Mouse (Mus musculus) bone marrow, adult 2 months (tissue): Measurements from ENCODE around the gene Sec16a. TPM values are rescaled to one million over a fixed set of nuclear protein-coding genes. Genes with fewer than 3 reads are reported as not detected.

Source experiments
- H3K27ac ChIP-seq: fragments of 200-500 bp; 2 replicates; pipeline ENCODE4 v1.5.1; 2012; ENCODE audit warnings: low read depth, mild to moderate bottlenecking, control low read depth, inconsistent platforms, low read length; ENCODE audit not compliant: control insufficient read depth, poor library complexity, insufficient read depth
- H3K4me1 ChIP-seq: fragments of 200-500 bp; 2 replicates; pipeline ENCODE4 v1.6.1; 2011; ENCODE audit warnings: low read length; ENCODE audit not compliant: control insufficient read depth, insufficient read depth
- H3K4me3 ChIP-seq: fragments of 200-500 bp; replicated peaks from 2 replicates; pipeline ENCODE3; 2011; ENCODE audit warnings: mild to moderate bottlenecking, low read depth, low read length, control low read depth; ENCODE audit not compliant: control insufficient read depth
- CTCF ChIP-seq: fragments of 200-500 bp; IDR thresholded peaks from 2 replicates; pipeline ENCODE4 v1.5.1; 2011; ENCODE audit warnings: low read length, control low read depth; ENCODE audit not compliant: control insufficient read depth, insufficient read depth
- POLR2A ChIP-seq: fragments of 200-500 bp; IDR thresholded peaks from 2 replicates; pipeline ENCODE4 v1.6.1; 2011; ENCODE audit warnings: low read depth, mild to moderate bottlenecking, control low read depth, low read length, borderline replicate concordance; ENCODE audit not compliant: control insufficient read depth
- WGBS: fragments of 180-500 bp; shearing (Covaris S2); methylation state at CpG from one replicate; pipeline ENCODE4 v1.1.7; 2018; 5-methylcytosine and 5-hydroxymethylcytosine counted together
- polyA plus RNA-seq: library from polyadenylated mRNA; stranded (reverse); fragments of >200 nt; gene quantifications from 2 replicates; pipeline ENCODE4 v1.2.4, GENCODE M21; 2011; ENCODE audit warnings: low replicate concordance; ENCODE audit not compliant: missing spikeins, insufficient read depth, insufficient read length

The Sec16a gene
- polyA plus RNA-seq, 1 experiment: 30.1 TPM

DNA sequence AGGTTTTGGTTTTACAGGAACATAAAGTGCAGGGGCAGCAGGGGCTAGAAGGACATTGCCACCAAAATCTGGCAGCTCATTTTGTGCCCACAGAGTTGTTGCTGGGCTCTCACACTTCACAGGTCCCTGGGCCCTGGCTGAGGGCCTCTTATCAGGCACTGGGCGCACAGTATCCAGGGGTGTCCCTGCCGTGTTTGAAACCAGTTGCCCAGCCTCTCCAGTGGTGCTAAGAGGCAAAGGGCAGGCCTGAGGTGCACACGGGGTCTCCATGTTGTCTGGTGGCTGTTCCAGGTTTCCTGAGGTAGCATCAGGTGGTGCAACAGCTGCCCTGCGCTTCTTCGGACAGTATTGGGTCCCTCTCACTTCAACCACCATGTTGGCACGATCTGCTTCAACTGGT, 5.3 kb downstream of the Sec16a start:
- WGBS: 79% methylated on average over 6 of the region's 6 CpGs

DNA sequence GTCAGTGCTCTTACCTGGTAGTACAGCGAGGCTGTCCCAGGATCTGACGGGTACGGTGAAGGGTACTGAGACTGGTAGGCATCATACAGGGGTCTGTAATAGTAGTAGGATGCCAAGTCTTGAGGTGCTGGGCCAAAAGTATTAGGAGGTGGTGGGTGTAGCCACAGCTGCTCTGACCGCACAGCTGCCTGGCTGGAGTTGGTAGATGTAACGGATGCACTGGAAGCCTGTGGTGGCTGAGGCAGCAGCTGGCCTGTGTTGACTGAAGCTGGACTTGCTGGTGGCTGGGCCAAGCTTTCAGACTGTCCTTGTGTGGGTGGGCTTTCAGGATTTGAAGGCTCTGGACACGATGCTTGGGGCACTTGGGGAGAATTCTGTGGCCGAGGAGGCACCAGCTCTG, 6.6 kb downstream of the Sec16a start:
- H3K27ac ChIP-seq: no peak overlapping the region
- TF ChIP-seq POLR2A: no peak
- TF ChIP-seq CTCF: no peak
- WGBS: 94% methylated on average over 7 of the region's 7 CpGs
- H3K4me3 ChIP-seq: no peak overlapping the region
- H3K4me1 ChIP-seq: no peaks in the 10 kb centered on the region

More for the DNA sequence above, 5.3 kb downstream of the Sec16a start:
- H3K4me3 ChIP-seq: no peak overlapping the region
- H3K4me1 ChIP-seq: peaks cover 1% of the 10 kb centered on the region; the same call in 1 of the 2 replicates
- TF ChIP-seq POLR2A (no peak), CTCF (no peak)
- no peak overlapping the region for H3K27ac ChIP-seq

DNA sequence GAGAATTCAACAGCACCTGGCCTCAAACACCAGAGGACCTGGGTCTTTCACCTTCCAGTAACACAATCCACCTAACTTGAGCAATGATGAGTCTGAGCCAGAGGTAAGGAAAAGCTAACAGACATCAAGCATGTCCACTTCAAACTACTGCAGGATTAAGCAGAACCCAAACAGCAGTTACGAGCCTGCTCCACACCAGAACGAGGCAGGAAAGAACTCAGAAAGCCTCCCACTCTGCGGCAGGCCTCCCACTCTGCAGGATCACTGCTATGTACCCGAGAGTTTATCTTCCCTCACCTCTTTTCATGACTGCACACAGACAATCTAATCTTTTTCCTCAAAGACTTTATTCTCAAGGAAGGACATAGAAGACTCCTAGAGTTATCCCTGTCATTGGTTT, 7.8 kb downstream of the Sec16a start:
- no peak for TF ChIP-seq CTCF
- TF ChIP-seq POLR2A: no peak
- 78% methylated on average over 4 of the region's 4 CpGs for WGBS
- H3K27ac ChIP-seq: no peak overlapping the region
- no peaks in the 10 kb centered on the region for H3K4me1 ChIP-seq
- H3K4me3 ChIP-seq: no peak overlapping the region

DNA sequence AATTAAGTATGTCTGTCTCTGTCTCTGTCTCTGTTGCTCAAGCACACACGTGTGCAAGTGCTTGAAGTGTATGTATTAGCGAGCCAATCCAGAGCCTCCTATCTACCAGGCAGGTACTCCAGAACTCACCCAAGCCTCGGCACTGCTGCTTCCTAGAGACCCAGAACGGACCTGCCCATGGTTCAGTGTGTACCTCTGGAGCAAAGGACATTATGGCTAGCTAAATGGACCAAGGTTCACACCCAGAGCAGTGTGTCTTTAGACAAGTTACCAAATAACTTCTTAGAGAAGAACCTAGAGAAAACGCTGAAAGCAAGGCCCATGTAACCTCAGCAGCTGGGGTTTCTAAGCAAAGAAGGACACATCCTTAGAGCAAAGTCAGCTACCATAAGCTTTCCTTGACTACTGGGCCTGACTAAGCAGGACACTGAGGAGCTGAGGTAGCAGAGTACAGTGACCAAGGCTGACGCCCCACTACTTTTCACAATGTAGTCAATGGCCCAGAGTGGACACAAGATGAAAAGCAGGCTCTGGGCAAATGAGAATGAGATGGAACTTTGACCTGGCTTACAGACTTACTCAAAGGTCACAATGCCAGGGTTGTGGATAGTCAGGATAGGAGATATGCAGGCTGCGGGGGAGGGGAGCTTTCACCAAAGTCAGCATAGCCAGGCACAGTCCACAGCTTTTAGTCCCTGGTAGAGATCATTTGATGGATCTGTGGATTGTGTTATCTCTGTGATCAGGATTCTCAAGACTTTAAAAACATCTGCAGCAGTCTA, 10.0 kb downstream of the Sec16a start:
- TF ChIP-seq POLR2A (no peak), CTCF (no peak)
- Histone ChIP-seq H3K4me3 (no peak overlapping the region), H3K27ac (no peak overlapping the region), H3K4me1 (no peaks in the 10 kb centered on the region)
- 87% methylated on average over 7 of the region's 7 CpGs for WGBS

DNA sequence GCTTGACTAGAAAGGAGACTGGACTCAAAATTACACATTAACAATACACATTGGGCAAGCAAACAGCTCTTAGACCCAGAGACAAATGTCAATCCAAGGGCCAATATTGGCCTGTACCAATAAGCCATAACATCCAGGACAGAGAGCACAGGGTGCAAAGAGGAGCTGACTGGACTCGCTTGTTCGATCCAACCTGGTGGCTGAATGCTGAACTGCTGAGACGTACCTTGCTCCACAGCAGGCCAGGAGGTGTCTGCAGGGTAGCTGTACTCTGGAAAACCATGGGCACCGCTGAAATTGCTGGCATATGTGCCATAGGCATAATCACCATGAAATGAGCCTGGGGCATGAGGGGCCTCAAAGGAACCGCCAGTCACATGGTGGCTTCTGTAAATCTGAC, 15.2 kb downstream of the Sec16a start:
- H3K4me1 ChIP-seq: no peaks in the 10 kb centered on the region
- 90% methylated on average over 5 of the region's 5 CpGs for WGBS
- H3K4me3 ChIP-seq: no peak overlapping the region
- H3K27ac ChIP-seq: no peak overlapping the region
- TF ChIP-seq POLR2A (no peak), CTCF (no peak)

DNA sequence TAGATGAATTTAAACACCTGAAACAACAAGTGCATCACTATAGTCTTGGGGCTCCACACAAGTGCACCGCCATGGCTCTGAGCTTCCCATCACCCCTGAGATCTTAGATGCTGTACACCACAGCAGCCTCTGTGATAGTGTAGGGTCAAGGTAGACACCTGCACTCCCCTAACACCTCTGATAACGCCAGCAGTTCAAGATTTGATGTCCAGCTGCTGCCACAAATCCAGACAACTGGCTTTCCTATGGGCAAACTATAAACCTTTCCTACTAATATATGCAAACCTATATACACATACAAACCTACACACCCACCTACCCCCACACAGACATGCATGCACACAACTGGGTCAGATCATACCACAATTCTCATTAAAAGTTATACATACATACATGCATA, 20.5 kb downstream of the Sec16a start:
- WGBS: 90% methylated on average over 2 of the region's 2 CpGs
- TF ChIP-seq POLR2A (no peak), CTCF (no peak)
- Histone ChIP-seq H3K4me3 (no peak overlapping the region), H3K27ac (no peak overlapping the region), H3K4me1 (no peaks in the 10 kb centered on the region)

DNA sequence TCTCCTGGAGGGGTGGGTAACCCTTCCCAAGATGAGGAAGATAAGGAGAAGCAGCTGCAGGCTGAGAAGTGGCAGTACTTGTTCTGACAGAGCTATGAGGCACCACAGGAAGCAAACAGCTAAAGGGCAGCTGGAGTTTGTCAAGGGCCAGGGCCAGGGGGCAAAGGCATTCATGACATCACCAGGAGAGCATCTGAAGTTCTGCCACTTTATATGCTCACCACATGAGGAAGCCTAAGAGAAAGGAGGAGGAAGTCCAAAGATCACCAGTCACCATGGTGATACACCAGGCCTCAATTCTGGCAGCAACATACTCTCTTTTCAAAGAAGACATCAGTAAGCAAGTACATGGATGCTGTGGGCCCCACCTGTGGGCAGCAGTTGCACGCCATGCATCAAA, 21.9 kb downstream of the Sec16a start:
- Histone ChIP-seq H3K4me3 (no peak overlapping the region), H3K27ac (no peak overlapping the region), H3K4me1 (no peaks in the 10 kb centered on the region)
- TF ChIP-seq POLR2A (no peak), CTCF (no peak)
- 83% methylated on average over 1 of the region's 1 CpGs for WGBS

DNA sequence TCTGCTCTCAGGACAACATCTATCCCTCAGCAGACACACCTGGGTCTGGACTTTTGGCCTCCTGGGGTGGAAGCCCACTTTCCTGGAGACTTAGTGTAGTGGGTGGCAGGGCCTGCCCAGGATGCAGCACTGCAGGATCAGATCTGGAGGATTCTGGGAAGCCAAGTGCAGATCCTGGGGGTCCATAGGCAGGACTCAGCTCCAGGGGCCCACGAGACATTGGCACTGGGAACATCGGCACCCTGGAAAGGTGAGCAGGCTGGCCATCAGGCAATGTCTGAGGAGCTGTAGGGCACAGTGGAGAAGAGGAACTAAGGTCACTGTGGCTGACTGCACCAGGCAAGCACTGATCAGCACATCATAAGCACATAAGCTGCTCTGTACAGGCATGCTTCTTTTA, 23.0 kb downstream of the Sec16a start:
- WGBS: 88% methylated on average over 2 of the region's 2 CpGs

DNA sequence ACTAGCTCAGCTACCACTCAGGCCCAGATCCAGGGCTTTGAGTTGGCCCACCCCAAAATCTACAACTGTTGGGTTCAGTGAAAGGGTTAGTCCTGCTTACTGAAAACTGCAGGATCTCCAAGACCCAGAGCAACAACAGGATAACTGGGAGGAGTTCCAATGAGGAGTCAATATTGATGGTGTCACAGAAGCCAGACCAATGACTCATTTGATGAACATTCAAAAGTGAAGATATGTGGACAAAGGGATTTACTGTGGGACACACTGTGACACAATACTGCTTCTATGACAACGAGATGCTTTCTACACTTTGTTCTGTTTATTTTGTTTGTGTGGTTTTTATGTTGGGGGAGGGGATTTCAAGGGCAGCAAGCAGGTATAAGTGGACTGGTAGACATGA, 26.9 kb downstream of the Sec16a start:
- TF ChIP-seq CTCF (no peak), POLR2A (no peak)
- Histone ChIP-seq H3K4me1 (no peaks in the 10 kb centered on the region), H3K27ac (no peak overlapping the region), H3K4me3 (no peak overlapping the region)
- 77% methylated on average over 1 of the region's 1 CpGs for WGBS

More for the DNA sequence above, 23.0 kb downstream of the Sec16a start:
- Histone ChIP-seq H3K4me1 (no peaks in the 10 kb centered on the region), H3K4me3 (no peak overlapping the region), H3K27ac (no peak overlapping the region)
- TF ChIP-seq POLR2A (no peak), CTCF (no peak)
